In genomic region chr4:120667555-120667954, GRCm38 (mm10) we compare ENCODE assay signal across 9 mouse cellular contexts. TPM values are rescaled to one million over a fixed set of nuclear protein-coding genes. Genes with fewer than 3 reads are reported as not detected.
DNase-seq lines count a peak whose midpoint lies in the region; ATAC-seq and TF ChIP-seq lines count a peak whose summit lies in the region.
"Had no signal": no experiment of that assay in that cellular context is flagged by ENCODE, and none has a peak within 500 bp of the region (broad histone marks: within the 10 kb centered on the region; RNA-seq: fewer than 3 reads in every experiment).

No protein-coding gene starts in this region.

- peak overlapping the region; percentile 61; the same call in 1 of the 2 replicates for H3K9ac ChIP-seq in forebrain, embryonic 14.5 days (ENCODE audit: low read length)
- peak overlapping the region; percentile 97 for H3K9ac ChIP-seq in liver, embryonic 14.5 days (replicated peaks)

- peaks cover 14% of the 10 kb centered on the region for H3K27me3 ChIP-seq in forebrain, embryonic 14.5 days (replicated peaks; ENCODE audit: control insufficient read depth, insufficient read depth, low read length)
- H3K27me3 ChIP-seq in liver, embryonic 14.5 days (ENCODE audit: control insufficient read depth, insufficient read depth, low read length) = no peaks in the 10 kb centered on the region

- peak overlapping the region; percentile 88 for H3K27ac ChIP-seq in gastrocnemius, adult 2 months
- no peak overlapping the region for H3K27ac ChIP-seq in forebrain, embryonic 14.5 days (ENCODE audit: low read depth, low read length)
- peak overlapping the region; percentile 85 for H3K27ac ChIP-seq in liver, embryonic 14.5 days

- H3K4me1 ChIP-seq in forebrain, embryonic 14.5 days (ENCODE audit: control insufficient read depth, insufficient read depth, low read length) = no peaks in the 10 kb centered on the region
- peaks cover 44 to 63% of the 10 kb centered on the region in 2 experiments for H3K4me1 ChIP-seq in liver, embryonic 14.5 days (replicated peaks; ENCODE audit: control insufficient read depth in 2 of 2, insufficient read depth in 2 of 2, low read length in 1 of 2)

- no peak for DNase-seq in gastrocnemius, adult 2 months
- DNase-seq in gastrocnemius, postnatal 36 days = no peak
- peak; percentile 7 for DNase-seq in CD4-positive helper T cell, adult 2 months (ENCODE audit: low read depth, low spot score)
- no peak for DNase-seq in forebrain, embryonic 14.5 days (ENCODE audit: low spot score)
- no peak for DNase-seq in liver, embryonic 14.5 days (ENCODE audit: low read depth in 3 of 3, low spot score in 3 of 3)
- DNase-seq in urinary bladder, postnatal 25 days (ENCODE audit: low spot score) = no peak
- no peak for DNase-seq in gastrocnemius, postnatal 14 days
- DNase-seq in c-Kit-positive CD71-positive TER-119-positive erythroid progenitor cells, embryonic 14.5 days (ENCODE audit: low spot score) = no peak

- WGBS in forebrain, embryonic 14.5 days = 10% methylated on average over 10 of the region's 10 CpGs
- 7% methylated on average over 10 of the region's 10 CpGs for WGBS in liver, embryonic 14.5 days (ENCODE audit: insufficient replicate concordance)

- TF ChIP-seq CTCF in gastrocnemius, adult 2 months (IDR thresholded peaks at IDR 0.05) = no peak
- TF ChIP-seq CTCF in liver, embryonic 14.5 days (IDR thresholded peaks at IDR 0.05; ENCODE audit: low read depth) = no peak

- H3K36me3 ChIP-seq in forebrain, embryonic 14.5 days (ENCODE audit: control insufficient read depth, insufficient read depth, low read length) = no peaks in the 10 kb centered on the region
- no peaks in the 10 kb centered on the region for H3K36me3 ChIP-seq in liver, embryonic 14.5 days (replicated peaks; ENCODE audit: control insufficient read depth, insufficient read depth, low read depth)

- intact Hi-C loops in gastrocnemius, adult 2 months (cut with DNase I) = loop anchor here (1.0 to 5.0 kb wide), 2 partner anchors 54 to 75 kb away; no protein-coding TSS in a partner anchor
- intact Hi-C loops in gastrocnemius, postnatal 36 days (cut with DNase I) = loop anchor here (1.0 kb wide), 1 partner anchor 64 kb away; no protein-coding TSS in a partner anchor
- intact Hi-C loops in gastrocnemius, postnatal 14 days (cut with DNase I; ENCODE audit: low total_unique reads) = no loop called here

- TF ChIP-seq EP300 in liver, embryonic 14.5 days (IDR thresholded peaks at IDR 0.05; ENCODE audit: low read depth) = no peak

- no peaks in the 10 kb centered on the region for H3K9me3 ChIP-seq in forebrain, embryonic 14.5 days (replicated peaks; ENCODE audit: control insufficient read depth, low read length)
- H3K9me3 ChIP-seq in liver, embryonic 14.5 days (ENCODE audit: control insufficient read depth, low read length) = no peaks in the 10 kb centered on the region

- ATAC-seq in forebrain, embryonic 14.5 days = no peak
- no peak for ATAC-seq in liver, embryonic 14.5 days (ENCODE audit: insufficient read depth)

- peak overlapping the region; percentile 78 for H3K4me3 ChIP-seq in gastrocnemius, adult 2 months
- peak overlapping the region; percentile 45 for H3K4me3 ChIP-seq in forebrain, embryonic 14.5 days (ENCODE audit: low read depth, low read length)
- H3K4me3 ChIP-seq in liver, embryonic 14.5 days (ENCODE audit: insufficient read depth in 1 of 2, low read depth in 2 of 2, low read length in 2 of 2) = peak overlapping the region; percentile 73 to 96
- H3K4me3 ChIP-seq: myocyte had no signal

- peak overlapping the region; percentile 97 for H3K4me2 ChIP-seq in forebrain, embryonic 14.5 days (ENCODE audit: low read length)
- H3K4me2 ChIP-seq in liver, embryonic 14.5 days (ENCODE audit: low read depth) = peak overlapping the region; percentile 93

RNA-seq across cellular contexts. Expression of gene Cited4, which starts 1.2 kb away (rescaled TPM):
- 10 to 100 TPM in 1 of 2 experiments, 1 to 10 TPM in 1; 9.9 to 16.3 TPM for total RNA-seq in gastrocnemius, adult 2 months (2021)
- 10 to 100 TPM; 15.0 to 39.3 TPM for total RNA-seq in gastrocnemius, postnatal 36 days (2021)
- 0.17 and 0.23 TPM in 2 replicates for polyA plus RNA-seq in forebrain, embryonic 14.5 days (2014; fragmentation: Nextera tagmentation; extraction: Ambion mirVana)
- 79.1 and 109 TPM in 2 replicates for polyA plus RNA-seq in liver, embryonic 14.5 days (2012; rRNA removed)
- polyA plus RNA-seq in liver, embryonic 14.5 days (2014; fragmentation: Nextera tagmentation; extraction: Ambion mirVana) = 76.6 and 95.2 TPM in 2 replicates
- 10 to 100 TPM; 38.6 to 69.1 TPM for total RNA-seq in gastrocnemius, postnatal 14 days (2021)
- polyA plus RNA-seq: myocyte had no signal
